Mouse (Mus musculus) embryonic facial prominence, embryonic 13.5 days (tissue): Measurements from ENCODE around the gene Awat1. TPM values are rescaled to one million over a fixed set of nuclear protein-coding genes. Genes with fewer than 3 reads are reported as not detected.

Source experiments
- ATAC-seq: fragments of 200-750 bp; cut with Nextera tagmentation; 2 replicates; pipeline ENCODE4 v1.8.0; 2017; ENCODE audit warnings: low read depth; ENCODE audit not compliant: insufficient number of reproducible peaks, insufficient read depth, low FRiP score, low TSS enrichment
- H3K27ac ChIP-seq: fragments of 300-500 bp; sonication (generic); 2 replicates; pipeline ENCODE4 v1.5.1; 2015; ENCODE audit warnings: moderate library complexity, mild to moderate bottlenecking, inconsistent platforms
- H3K27me3 ChIP-seq: fragments of 300-500 bp; sonication (generic); 2 replicates; pipeline ENCODE4 v1.6.1; 2015; ENCODE audit warnings: mild to moderate bottlenecking, inconsistent platforms
- H3K36me3 ChIP-seq: fragments of 300-500 bp; sonication (generic); 2 replicates; pipeline ENCODE4 v1.6.1; 2015; ENCODE audit warnings: mild to moderate bottlenecking, inconsistent platforms
- H3K4me1 ChIP-seq: fragments of 300-500 bp; sonication (generic); 2 replicates; pipeline ENCODE4 v1.6.1; 2015; ENCODE audit warnings: inconsistent platforms
- H3K4me2 ChIP-seq: fragments of 300-500 bp; sonication (generic); 2 replicates; pipeline ENCODE4 v1.6.1; 2015; ENCODE audit warnings: moderate library complexity, mild to moderate bottlenecking, inconsistent platforms
- H3K4me3 ChIP-seq: fragments of 300-500 bp; sonication (generic); 2 replicates; pipeline ENCODE4 v1.5.1; 2015; ENCODE audit warnings: mild to moderate bottlenecking, inconsistent platforms
- H3K9ac ChIP-seq: fragments of 300-500 bp; sonication (generic); 2 replicates; pipeline ENCODE4 v1.6.1; 2015; ENCODE audit warnings: mild to moderate bottlenecking, inconsistent platforms
- H3K9me3 ChIP-seq: fragments of 300-500 bp; sonication (generic); 2 replicates; pipeline ENCODE4 v1.6.1; 2016; ENCODE audit warnings: inconsistent platforms
- WGBS: fragments of 180-500 bp; shearing (Covaris S2); methylation state at CpG from one replicate; pipeline ENCODE4 v1.1.7; 2015; ENCODE audit warnings: mixed read lengths; 5-methylcytosine and 5-hydroxymethylcytosine counted together
- polyA plus RNA-seq: library from polyadenylated mRNA; unstranded; fragments of >200 nt; fragmentation: Nextera tagmentation; extraction: Ambion mirVana; gene quantifications from 2 replicates; pipeline ENCODE4 v1.2.1, GENCODE M21; 2015

The Awat1 gene
- polyA plus RNA-seq, result not detected in 2 replicates

DNA sequence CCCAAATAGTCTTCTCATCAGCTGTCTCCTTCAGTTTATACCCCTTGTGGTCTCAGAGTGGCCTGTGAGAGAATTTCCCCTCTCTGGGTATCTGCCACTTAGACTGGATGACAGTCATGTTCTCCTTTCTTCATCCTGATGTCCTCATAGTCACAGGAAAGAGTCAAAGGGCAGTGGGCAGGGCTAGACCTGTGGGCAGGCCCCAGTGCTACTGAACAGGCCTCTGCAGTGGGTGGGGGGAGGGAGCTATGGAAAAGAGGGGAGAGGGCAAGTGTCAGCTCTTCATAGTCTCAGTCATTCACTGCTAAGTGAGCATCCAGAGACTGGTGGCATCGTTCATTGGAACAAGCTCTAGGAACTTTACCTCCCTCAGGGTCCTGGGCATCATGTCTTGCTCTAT lies at the start of gene Awat1:
Awat1 (plus strand) TSS at position 301 of the 400 bp plus-strand sequence.
- no peak within 1 kb of the TSS for H3K27ac ChIP-seq
- WGBS, result 91% methylated on average over 1 of the region's 1 CpGs
- no peak within 1 kb of the TSS for H3K9ac ChIP-seq
- no peaks in the 10 kb centered on the region for H3K36me3 ChIP-seq
- H3K4me3 ChIP-seq, result no peak within 1 kb of the TSS
- H3K4me1 ChIP-seq, result no peaks in the 10 kb centered on the region
- H3K9me3 ChIP-seq, result no peaks in the 10 kb centered on the region
- H3K27me3 ChIP-seq, result peaks cover 14% of the 10 kb centered on the region
- no peak within 1 kb of the TSS for H3K4me2 ChIP-seq
- no peak for ATAC-seq

DNA sequence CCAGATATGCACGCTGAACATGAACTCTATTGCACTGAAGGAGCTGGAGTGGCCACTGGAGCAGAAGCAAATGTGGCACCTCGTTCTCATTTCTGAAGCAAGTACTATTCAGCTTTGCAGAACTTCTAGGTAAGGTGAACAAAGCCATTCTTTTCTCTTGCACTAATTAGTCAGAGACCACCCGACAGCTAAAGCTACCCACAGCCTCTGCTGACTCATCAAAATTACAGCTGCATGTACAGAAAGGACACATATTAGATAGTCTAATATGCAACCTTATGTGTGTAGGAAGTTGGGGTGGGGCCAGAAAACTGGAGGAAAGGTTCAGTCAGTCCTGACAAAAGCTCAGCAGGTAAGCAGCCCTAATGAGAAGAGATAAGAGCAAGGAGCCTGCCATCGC lies 47.6 kb upstream of the Awat1 start, which contains the start of gene Dgat2l6:
Dgat2l6 (plus strand) TSS at position 368 of the 400 bp plus-strand sequence.
- no peaks in the 10 kb centered on the region for H3K36me3 ChIP-seq
- H3K4me1 ChIP-seq, result no peaks in the 10 kb centered on the region
- no peak within 1 kb of the TSS for H3K4me3 ChIP-seq
- 73% methylated on average over 4 of the region's 4 CpGs for WGBS
- no peak within 1 kb of the TSS for H3K27ac ChIP-seq
- no peak within 1 kb of the TSS for H3K9ac ChIP-seq
- ATAC-seq, result no peak
- peaks cover 38% of the 10 kb centered on the region for H3K27me3 ChIP-seq
- H3K9me3 ChIP-seq, result no peaks in the 10 kb centered on the region
- no peak within 1 kb of the TSS for H3K4me2 ChIP-seq

DNA sequence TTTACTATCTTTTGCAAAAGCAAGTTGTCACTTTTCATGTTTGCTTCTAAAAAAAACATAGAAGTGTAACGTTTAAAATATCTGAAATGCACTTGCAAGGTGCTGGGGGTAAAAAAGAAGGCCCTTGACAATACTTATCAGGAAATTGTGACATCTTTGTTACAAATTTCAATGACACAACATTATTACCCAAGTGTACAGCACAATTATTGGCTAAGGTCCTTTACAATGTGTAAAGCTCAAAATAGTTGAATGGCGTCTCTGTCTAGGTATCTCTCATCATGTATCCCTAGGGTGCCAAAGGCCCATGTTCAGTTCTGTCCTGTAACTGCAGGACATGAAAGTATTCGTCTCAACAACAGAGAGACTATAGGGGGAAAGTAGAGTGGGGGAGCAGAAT lies 16.0 kb upstream of the Awat1 start:
- no peaks in the 10 kb centered on the region for H3K4me1 ChIP-seq

DNA sequence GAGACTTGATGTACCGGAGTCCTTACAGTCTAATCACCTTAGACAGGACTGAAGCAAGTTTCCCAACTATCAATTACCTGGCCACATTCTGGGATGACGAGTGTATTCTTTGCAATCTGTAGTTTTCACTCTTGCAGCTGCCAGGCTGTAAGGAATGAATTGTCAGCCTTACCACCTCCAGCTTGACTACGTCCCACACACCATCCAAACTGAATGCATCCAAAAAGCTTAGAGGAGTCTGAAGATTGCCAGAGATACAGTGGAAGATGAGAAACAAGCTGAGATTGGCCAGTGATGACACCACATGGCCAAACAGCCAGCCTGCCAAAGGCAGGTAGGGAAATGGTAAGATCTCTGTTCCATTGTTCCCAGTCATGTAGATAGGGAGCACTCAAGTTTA lies 6.4 kb upstream of the Awat1 start:
- no peaks in the 10 kb centered on the region for H3K9me3 ChIP-seq
- no peak overlapping the region for H3K4me3 ChIP-seq
- H3K27me3 ChIP-seq, result peaks cover 13% of the 10 kb centered on the region
- no peaks in the 10 kb centered on the region for H3K4me1 ChIP-seq
- H3K27ac ChIP-seq, result no peak overlapping the region
- no peak for ATAC-seq
- H3K9ac ChIP-seq, result no peak overlapping the region
- WGBS, result 80% methylated on average over 3 of the region's 3 CpGs
- H3K36me3 ChIP-seq, result no peaks in the 10 kb centered on the region
- H3K4me2 ChIP-seq, result no peak overlapping the region

More for the DNA sequence above, 16.0 kb upstream of the Awat1 start:
- H3K9ac ChIP-seq, result no peak overlapping the region
- WGBS, result 84% methylated on average over 3 of the region's 3 CpGs
- H3K4me2 ChIP-seq, result no peak overlapping the region
- H3K27ac ChIP-seq, result no peak overlapping the region
- H3K9me3 ChIP-seq, result no peaks in the 10 kb centered on the region
- H3K36me3 ChIP-seq, result no peaks in the 10 kb centered on the region
- H3K4me3 ChIP-seq, result no peak overlapping the region
- H3K27me3 ChIP-seq, result peaks cover 10% of the 10 kb centered on the region; the same call in 1 of the 2 replicates
- no peak for ATAC-seq

DNA sequence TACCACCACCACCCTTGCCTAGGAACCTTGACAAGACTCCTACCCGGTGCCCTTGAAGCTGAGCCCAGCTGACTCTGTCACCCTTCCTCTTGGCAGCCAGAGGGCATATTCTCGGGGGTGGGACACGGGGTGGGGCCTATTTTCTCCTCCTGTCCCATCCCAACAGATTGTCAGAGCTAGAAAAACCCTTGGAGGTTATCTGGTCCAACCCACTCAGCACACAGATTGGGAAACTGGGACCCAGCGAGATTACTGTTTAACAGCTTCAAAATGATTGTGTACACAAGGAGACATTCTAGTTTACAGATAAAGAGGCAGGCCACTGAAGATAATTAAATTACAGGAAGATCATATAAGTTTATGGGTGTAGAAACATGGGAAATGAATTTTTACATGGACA lies 22.7 kb downstream of the Awat1 start, which contains the start of gene P2ry4:
P2ry4 (minus strand) TSS at position 79 of the 400 bp plus-strand sequence.
- H3K9ac ChIP-seq, result no peak within 1 kb of the TSS
- H3K9me3 ChIP-seq, result no peaks in the 10 kb centered on the region
- H3K27me3 ChIP-seq, result peaks cover 46% of the 10 kb centered on the region
- no peak within 1 kb of the TSS for H3K27ac ChIP-seq
- no peak within 1 kb of the TSS for H3K4me3 ChIP-seq
- no peak within 1 kb of the TSS for H3K4me2 ChIP-seq
- H3K36me3 ChIP-seq, result no peaks in the 10 kb centered on the region
- ATAC-seq, result no peak
- WGBS, result 67% methylated on average over 4 of the region's 4 CpGs
- H3K4me1 ChIP-seq, result no peaks in the 10 kb centered on the region

DNA sequence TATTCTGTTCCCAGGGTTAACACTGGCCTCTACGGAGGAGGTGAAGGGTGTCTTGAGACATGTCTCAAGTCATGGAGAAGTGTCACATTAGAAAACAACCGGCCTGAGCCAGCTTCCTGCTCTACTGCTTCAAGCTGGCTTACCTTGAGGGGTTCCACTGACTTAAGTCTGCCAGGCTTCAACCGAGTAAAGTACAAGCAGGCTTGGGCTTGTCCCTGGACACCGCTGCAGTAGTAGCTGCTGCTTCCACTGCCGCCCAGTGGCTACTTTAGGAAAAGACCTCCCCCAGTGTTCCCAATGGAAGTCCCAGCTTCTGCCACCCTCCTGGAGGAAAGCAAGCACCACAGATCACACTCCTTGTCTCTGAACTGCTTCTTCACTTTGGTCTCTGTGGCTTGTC lies 25.4 kb downstream of the Awat1 start:
- Histone ChIP-seq H3K27ac (no peak overlapping the region), H3K27me3 (peaks cover 55% of the 10 kb centered on the region)

DNA sequence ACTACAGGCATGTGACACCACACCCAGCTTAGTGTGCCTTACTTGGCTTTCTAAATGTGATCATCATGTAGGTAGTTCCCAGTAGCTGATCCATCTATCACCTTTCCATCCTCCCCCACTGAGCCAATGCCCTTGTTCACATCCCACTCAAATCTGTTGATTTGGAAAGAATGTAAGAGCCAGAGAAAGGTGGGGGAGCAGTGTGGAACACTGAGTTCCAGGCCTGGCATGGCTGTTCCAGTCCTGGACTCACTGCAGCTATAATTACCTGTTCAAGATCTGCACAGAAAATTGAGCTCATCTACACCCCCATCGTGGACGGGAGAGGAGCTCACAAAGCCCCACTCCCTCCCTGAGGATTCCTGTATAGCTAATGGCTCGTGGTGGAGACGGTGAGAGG lies 27.7 kb downstream of the Awat1 start:
- 65% methylated on average over 4 of the region's 4 CpGs for WGBS
- no peaks in the 10 kb centered on the region for H3K4me1 ChIP-seq
- H3K36me3 ChIP-seq, result no peaks in the 10 kb centered on the region
- H3K27me3 ChIP-seq, result peaks cover 47% of the 10 kb centered on the region
- no peak overlapping the region for H3K27ac ChIP-seq
- H3K4me3 ChIP-seq, result no peak overlapping the region
- no peak overlapping the region for H3K9ac ChIP-seq
- H3K4me2 ChIP-seq, result no peak overlapping the region
- ATAC-seq, result no peak
- no peaks in the 10 kb centered on the region for H3K9me3 ChIP-seq

More for the DNA sequence above, 25.4 kb downstream of the Awat1 start:
- Histone ChIP-seq H3K4me1 (no peaks in the 10 kb centered on the region), H3K4me2 (no peak overlapping the region), H3K9ac (no peak overlapping the region), H3K9me3 (no peaks in the 10 kb centered on the region), H3K4me3 (no peak overlapping the region), H3K36me3 (no peaks in the 10 kb centered on the region)
- 0 out of 2 replicates have a peak, but pooled peaks have one; percentile 48 for ATAC-seq
- 20% methylated on average over 5 of the region's 5 CpGs for WGBS

DNA sequence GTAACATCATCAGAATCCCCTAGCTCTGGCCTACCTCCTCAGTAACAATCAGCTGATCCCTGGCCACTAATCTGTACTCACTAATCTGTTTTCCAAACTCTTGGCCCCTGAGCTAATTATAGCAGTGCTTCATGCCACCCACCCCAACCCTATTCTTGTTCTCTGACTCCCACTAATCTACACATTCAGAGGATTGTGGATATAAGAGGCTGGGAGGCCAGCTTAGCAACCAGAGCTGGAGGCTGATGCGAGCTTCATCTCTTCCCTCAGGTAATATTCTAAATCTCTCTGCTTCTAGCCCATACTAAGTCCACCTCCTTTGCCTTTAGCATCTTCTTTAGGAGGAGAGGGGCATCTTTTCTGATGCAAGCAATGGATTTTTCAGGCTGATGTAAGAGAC lies 33.3 kb downstream of the Awat1 start, which contains the start of gene Arr3:
Arr3 (plus strand) TSS at position 184 of the 400 bp plus-strand sequence.
- Histone ChIP-seq H3K27me3 (peaks cover 38% of the 10 kb centered on the region; the same call in 1 of the 2 replicates), H3K9ac (no peak within 1 kb of the TSS), H3K4me1 (no peaks in the 10 kb centered on the region), H3K4me3 (no peak within 1 kb of the TSS), H3K36me3 (no peaks in the 10 kb centered on the region), H3K4me2 (no peak within 1 kb of the TSS), H3K9me3 (no peaks in the 10 kb centered on the region), H3K27ac (no peak within 1 kb of the TSS)
- ATAC-seq, result no peak
- 70% methylated on average over 1 of the region's 1 CpGs for WGBS

DNA sequence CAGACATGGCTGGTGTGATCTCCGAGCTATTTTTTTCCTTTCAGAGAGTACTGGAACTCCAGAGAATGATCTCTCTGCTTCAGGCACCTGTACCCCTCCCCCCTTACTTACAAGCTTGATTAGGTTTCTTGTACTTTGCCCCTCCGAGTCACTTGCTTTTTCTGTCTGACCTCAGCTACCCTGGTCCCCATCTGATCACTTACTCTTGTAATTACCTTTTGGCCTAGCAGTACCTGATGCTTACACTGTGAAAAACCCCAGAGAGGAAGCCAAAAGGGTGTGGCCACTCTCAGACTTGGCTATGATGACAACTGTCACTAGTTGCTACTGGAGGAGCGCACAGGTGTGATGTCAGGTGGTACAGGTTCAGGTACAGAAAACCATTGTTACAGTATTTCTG lies 46.4 kb downstream of the Awat1 start:
- no peak overlapping the region for H3K4me3 ChIP-seq
- H3K9ac ChIP-seq, result no peak overlapping the region
- ATAC-seq, result no peak
- no peaks in the 10 kb centered on the region for H3K9me3 ChIP-seq
- no peak overlapping the region for H3K27ac ChIP-seq
- peaks cover 23% of the 10 kb centered on the region for H3K27me3 ChIP-seq
- H3K36me3 ChIP-seq, result peaks cover 10% of the 10 kb centered on the region
- no peak overlapping the region for H3K4me2 ChIP-seq
- 62% methylated on average over 3 of the region's 3 CpGs for WGBS
- no peaks in the 10 kb centered on the region for H3K4me1 ChIP-seq

DNA sequence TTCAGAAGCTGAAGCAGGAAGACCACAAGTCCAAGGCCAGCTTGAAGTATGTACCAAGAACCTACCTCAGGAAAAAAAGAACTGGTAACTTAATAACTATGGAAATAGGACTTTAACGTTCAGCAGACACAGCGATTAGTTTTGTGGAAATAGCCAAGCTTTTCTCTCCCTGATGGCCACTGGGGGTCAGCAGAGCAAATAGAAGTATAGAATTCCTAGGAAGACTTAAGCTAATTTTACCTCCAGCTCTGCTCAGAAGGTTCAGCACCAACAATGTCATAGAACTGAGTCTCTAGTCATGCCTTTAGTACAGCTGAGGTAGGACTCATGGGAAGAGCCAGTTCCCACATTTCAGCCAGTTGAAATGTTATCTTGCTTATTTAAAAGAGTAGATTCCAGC lies 49.3 kb downstream of the Awat1 start:
- Histone ChIP-seq H3K36me3 (peaks cover 13% of the 10 kb centered on the region), H3K4me2 (no peak overlapping the region), H3K27ac (no peak overlapping the region), H3K4me1 (no peaks in the 10 kb centered on the region; the same call in 1 of the 2 replicates), H3K9ac (no peak overlapping the region), H3K4me3 (no peak overlapping the region), H3K27me3 (peaks cover 26% of the 10 kb centered on the region), H3K9me3 (no peaks in the 10 kb centered on the region)
- ATAC-seq, result no peak
- 62% methylated on average over 2 of the region's 2 CpGs for WGBS

DNA sequence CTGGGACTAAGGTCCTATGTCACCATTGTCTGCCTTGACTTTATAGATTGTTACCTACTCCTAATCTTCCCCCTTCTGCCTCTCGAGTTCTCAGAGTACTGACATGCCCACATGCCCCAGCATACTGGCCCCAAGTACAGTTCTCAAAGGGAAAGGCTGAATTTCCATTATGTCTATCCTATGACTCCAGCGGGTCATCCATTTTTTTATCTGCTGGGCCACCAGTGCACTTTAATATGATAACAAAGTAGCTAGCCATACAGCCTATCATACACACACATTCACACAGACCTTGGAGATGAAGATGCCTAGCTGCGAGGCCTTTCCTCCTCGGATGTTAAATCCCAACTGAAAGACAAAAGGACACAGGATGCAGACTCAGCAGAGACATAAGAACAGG lies 52.2 kb downstream of the Awat1 start:
- WGBS, result 85% methylated on average over 4 of the region's 4 CpGs
- Histone ChIP-seq H3K9me3 (no peaks in the 10 kb centered on the region), H3K27ac (no peak overlapping the region), H3K4me2 (0 out of 2 replicates have a peak overlapping the region, but pooled peaks have one; percentile 58), H3K4me1 (no peaks in the 10 kb centered on the region; the same call in 1 of the 2 replicates), H3K9ac (no peak overlapping the region), H3K36me3 (peaks cover 13% of the 10 kb centered on the region), H3K4me3 (no peak overlapping the region), H3K27me3 (peaks cover 10% of the 10 kb centered on the region)
- no peak for ATAC-seq

DNA sequence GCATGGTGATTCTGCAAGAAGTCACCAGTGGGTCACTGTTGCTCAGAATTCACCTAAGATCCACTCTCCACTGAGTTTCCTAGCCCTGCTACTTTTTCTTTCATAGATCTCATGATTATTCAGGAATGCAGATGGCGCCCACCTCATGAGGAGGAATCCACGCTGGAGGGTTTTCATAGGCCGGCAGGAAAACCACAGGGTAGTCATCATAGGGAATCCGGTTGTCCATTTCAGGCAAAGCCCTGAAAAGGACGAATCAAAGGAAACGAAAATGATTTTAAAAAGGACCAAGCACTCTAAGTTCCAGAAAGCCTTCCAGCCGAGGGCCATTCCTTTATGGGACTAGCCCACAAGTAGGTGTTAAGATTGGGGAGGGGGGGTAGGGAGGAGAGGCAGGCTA lies 53.1 kb downstream of the Awat1 start:
- 45% methylated on average over 7 of the region's 7 CpGs for WGBS
- Histone ChIP-seq H3K4me1 (no peaks in the 10 kb centered on the region; the same call in 1 of the 2 replicates), H3K36me3 (peaks cover 13% of the 10 kb centered on the region), H3K9me3 (no peaks in the 10 kb centered on the region), H3K27me3 (peaks cover 10% of the 10 kb centered on the region), H3K9ac (peak overlapping the region; percentile 76), H3K4me2 (peak overlapping the region; percentile 58), H3K4me3 (peak overlapping the region; percentile 59), H3K27ac (no peak overlapping the region)
- ATAC-seq, result no peak
